Mouse (Mus musculus) heart, adult 18-20 months (tissue): Measurements from ENCODE around the gene Tnni2. TPM values are rescaled to one million over a fixed set of nuclear protein-coding genes. Genes with fewer than 3 reads are reported as not detected.

Experiments used
- DNase-seq, 2 experiments: peaks; one replicate each; pipeline ENCODE4 v3.0.0; 2021 to 2022; ENCODE audit warnings: mixed read lengths in 1 of 2
- total RNA-seq, 2 experiments: library from RNA; stranded (reverse); gene quantifications; 2 replicates each; pipeline ENCODE4 v1.2.3; 2021

The Tnni2 gene
- total RNA-seq, 2 experiments from 2014 or later, result 1.8 to 2.6 TPM

DNA sequence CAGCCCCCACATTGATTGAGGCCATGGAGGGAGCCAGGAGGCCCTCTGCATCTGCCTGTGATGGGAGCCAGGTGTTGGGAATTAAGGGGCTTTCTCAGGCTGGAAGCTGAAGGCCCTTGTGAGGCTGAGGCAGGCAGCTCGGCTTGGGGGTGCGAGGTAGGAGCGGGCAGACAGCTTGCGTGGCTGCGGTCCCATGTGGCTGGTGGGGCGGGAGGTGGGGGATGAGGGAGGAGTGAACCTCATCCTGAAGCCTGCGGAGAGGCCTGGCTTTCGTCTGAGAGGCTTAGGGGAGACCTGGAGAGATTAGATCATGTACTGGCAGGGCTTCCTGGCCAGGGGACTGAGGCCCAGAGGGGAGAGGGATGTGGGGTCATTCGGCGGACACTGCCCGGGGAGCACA lies 41.5 kb downstream of the Tnni2 start:
- peak; percentile 60 to 79 for DNase-seq

DNA sequence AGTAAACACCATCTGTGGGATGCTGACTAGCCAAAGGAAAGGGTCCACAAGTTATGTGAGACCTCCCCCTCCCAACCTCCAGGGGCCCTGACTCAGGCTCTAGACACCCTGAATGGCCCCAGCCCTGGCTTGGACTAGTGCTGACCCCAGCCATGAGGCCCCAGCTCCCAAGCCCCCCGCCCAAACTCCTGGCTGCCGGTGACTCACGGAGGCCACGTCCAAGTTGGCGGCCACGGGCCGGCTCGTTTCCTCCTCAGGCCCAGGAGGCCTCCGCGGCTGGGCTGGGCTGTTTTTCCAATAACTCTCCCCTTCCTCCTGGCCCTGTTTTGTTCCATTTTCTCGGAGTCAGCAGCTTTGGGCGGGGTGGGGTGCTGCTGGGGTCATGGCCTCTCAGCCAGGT lies 43.2 kb downstream of the Tnni2 start:
- DNase-seq, result peak; percentile 72 to 87

DNA sequence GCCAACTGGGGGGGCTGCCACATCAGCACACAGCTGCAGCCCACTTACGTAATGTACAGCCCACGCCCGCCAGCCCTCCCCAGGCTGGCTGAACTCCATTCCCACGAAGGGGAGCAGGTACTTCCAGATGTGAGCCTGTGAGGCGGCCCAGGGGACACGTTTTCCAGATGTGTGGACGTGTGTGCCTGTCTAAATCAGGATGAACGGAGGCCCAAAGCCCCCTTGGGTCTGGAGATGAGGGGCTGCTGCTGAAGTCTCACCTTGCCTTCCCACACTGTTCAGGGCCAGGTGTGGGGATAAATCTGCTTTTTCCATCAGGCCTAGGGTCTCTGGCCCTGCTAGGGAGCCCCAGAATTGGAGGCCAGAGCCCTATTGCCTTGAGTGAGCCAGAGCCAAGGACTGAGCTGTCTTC lies 45.1 kb downstream of the Tnni2 start:
- DNase-seq, result no peak

DNA sequence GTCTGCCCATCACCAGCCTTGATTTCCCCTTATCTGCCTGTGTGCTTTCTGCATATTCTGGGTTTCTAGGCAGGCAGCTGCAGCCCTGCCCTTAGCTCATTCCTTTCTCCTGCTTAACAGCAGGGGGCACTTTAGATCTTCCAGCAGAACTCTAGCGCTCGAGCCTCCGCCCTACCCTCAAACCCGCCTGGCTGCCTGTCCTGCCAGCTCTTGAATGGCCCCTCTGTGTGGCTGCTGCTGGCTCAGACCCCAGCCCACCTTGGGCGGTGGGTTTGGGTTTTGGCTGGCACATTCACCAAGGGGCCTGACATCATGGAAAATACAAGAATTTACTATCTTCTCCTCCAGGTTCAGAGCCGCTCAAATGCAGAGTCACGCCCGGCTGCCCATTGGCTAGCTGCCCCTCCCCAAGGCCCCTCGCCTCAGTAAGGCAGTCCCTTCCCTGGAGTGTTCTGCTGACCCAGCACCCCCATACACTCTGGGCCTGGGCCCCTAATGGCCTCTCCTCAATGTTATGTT lies 45.8 kb downstream of the Tnni2 start:
- peak in 1 of 2 experiments; percentile 35 for DNase-seq

DNA sequence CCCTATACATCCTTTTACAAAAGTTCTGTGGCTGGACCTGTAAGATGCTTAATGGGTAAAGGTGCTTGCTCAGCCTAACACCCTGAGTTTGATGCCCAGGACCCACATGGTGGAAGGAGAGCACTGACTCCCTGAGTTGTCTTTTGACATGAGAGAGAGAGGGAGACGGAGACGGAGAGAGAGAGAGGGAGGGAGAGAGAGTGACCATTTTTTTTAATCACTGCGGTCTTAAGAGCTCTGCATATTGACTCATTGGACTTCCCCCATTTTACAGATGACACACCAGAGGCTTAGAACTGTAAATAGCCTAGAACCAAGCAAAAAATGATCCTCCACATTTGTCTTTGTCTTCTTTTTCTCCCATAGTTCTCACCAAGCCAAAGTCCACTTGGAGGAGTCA lies 46.4 kb downstream of the Tnni2 start:
- DNase-seq, result no peak

DNA sequence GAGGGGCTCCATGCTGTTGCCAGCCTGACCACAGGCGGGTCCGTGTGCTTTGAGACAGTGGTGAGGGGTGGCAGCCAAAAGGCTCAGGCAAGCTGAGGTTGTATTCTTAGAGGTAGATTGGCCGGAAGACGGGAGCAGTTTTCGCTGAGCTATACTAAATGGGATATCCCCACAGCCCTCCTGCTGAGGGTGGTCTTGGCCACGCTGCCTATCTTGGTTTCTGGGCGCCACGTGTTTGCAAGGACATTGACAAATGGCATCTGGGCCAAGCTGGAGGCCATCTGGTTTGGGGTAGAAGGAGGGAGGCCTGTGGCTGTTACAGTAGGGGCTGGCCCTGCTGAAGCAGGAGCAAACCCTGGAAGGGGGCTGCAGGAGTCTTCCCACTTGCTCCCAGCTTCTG lies 51.9 kb downstream of the Tnni2 start:
- DNase-seq, result no peak

Other genes with a start within 250 kb of the Tnni2 start
- gene Krtap5-3, start 240.4 kb upstream of the Tnni2 start, total RNA-seq, result not detected
- not detected for gene Gm7579, start 229.9 kb upstream of the Tnni2 start, total RNA-seq
- not detected for gene Krtap5-5, start 211.8 kb upstream of the Tnni2 start, total RNA-seq
- not detected for gene Gm40460, start 200.7 kb upstream of the Tnni2 start, total RNA-seq
- not detected for gene Gm2431, start 183.5 kb upstream of the Tnni2 start, total RNA-seq
- gene Gm4559, start 167.4 kb upstream of the Tnni2 start, total RNA-seq, result not detected
- not detected for gene Krtap5-1, start 144.7 kb upstream of the Tnni2 start, total RNA-seq
- gene Krtap5-4, start 138.3 kb upstream of the Tnni2 start, total RNA-seq, result not detected
- 1 to 10 TPM; 2.0 to 2.2 TPM for gene Ifitm10, start 68.1 kb upstream of the Tnni2 start, total RNA-seq
- 1 to 10 TPM; 2.1 to 2.2 TPM for gene Gm49369, start 59.1 kb upstream of the Tnni2 start, total RNA-seq
- gene Ctsd, start 53.8 kb upstream of the Tnni2 start, total RNA-seq, result 1,000 to 10,000 TPM in 1 of 2 experiments, 100 to 1,000 TPM in 1; 997 to 1,066 TPM
- gene Syt8, start 7.0 kb upstream of the Tnni2 start, total RNA-seq, result not detected
- gene Lsp1, start 19.0 kb downstream of the Tnni2 start, total RNA-seq, result 10 to 100 TPM; 24.7 to 33.1 TPM
- under 1 TPM in 1 of 2 experiments, not detected in 1; 0.67 TPM for gene Tnnt3, start 57.0 kb downstream of the Tnni2 start, total RNA-seq
- 10 to 100 TPM; 12.2 to 29.0 TPM for gene Mrpl23, start 90.9 kb downstream of the Tnni2 start, total RNA-seq
- gene Igf2, start 225.0 kb downstream of the Tnni2 start, total RNA-seq, result 10 to 100 TPM; 47.4 to 56.7 TPM
- not detected for gene Gm49394, start 228.1 kb downstream of the Tnni2 start, total RNA-seq